Mouse (Mus musculus): ENCODE measurements around the gene Xdh. TPM values are rescaled to one million over a fixed set of nuclear protein-coding genes. Genes with fewer than 3 reads are reported as not detected.

Gene Xdh
- polyA plus RNA-seq, 1 experiment: 15.6 TPM

DNA sequence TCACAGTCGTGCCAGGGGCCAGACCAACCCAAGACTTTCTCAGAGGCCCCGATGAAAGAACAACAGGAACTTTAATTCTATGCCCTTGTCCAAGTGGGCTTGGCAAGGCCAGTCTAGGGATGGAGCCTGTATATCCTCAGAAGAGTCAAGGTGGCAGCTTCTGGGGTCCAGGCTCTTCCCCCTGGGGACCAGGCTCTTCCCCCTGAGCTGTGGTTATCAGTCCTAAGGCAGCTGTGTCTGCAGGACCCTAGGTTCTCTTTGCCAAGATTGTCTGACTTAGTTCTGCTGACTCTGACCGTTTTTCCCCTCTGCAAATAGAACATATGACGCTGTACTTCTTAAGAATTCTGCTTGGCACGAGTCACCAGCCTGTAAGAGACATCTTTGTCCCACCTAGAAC lies 5.3 kb downstream of the Xdh start:
- no peaks in the 10 kb centered on the region for H3K27me3 ChIP-seq (ENCODE audit: control insufficient read depth, insufficient read depth, low read length)
- no peak overlapping the region for H3K27ac ChIP-seq (ENCODE audit: insufficient read depth, low read length)
- TF ChIP-seq CTCF (IDR thresholded peaks at IDR 0.05; ENCODE audit: extremely low read depth, insufficient read depth, insufficient read length, insufficient replicate concordance): no peak
- no peak for TF ChIP-seq POLR2A (IDR thresholded peaks at IDR 0.05; ENCODE audit: low read depth, low read length)
- no peaks in the 10 kb centered on the region for H3K36me3 ChIP-seq (ENCODE audit: control insufficient read depth, insufficient read depth, low read length)
- H3K4me1 ChIP-seq (ENCODE audit: control insufficient read depth, insufficient read depth, insufficient read length): peaks cover 12% of the 10 kb centered on the region; the same call in 1 of the 2 replicates
- DNase-seq (ENCODE audit: low read depth in 1 of 2, low spot score in 2 of 2): no peak
- 83% methylated on average over 5 of the region's 5 CpGs for WGBS
- H3K4me3 ChIP-seq (ENCODE audit: extremely low read depth, insufficient read depth, insufficient read length): no peak overlapping the region

DNA sequence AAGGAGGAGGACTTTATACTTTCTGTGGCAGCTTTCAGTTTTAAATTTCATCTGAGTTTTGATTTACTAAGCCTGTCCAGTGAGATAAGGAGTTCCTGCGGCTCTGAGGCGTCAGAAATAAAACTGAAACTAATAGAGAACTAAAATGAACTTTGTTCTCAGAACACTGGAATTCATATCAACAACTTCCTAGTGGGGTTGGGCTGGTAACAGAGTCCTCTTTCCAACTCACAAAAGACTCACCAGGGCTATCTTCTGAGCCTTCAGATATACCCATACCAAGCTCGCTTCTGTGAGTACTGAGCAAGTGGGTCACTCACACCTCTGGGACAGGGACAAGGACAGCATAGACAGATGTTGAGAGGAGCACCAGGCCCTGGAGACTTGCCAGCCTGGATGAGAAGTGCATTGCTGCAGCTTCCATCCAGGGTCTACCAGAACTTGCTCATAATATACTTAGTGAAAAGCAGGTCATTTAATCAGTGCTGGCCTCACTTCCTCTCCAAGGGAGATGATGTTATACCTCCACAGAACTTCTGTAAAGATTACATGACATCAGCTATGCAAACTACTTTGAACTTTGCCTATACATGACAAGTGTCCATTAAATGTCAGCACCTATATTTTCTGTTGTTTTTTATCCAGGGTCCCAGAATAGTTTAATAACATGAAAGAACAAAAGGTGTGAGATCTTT lies 7.6 kb downstream of the Xdh start:
- Histone ChIP-seq H3K27me3 (ENCODE audit: control insufficient read depth, insufficient read depth, low read length) (no peaks in the 10 kb centered on the region), H3K36me3 (ENCODE audit: control insufficient read depth, insufficient read depth, low read length) (no peaks in the 10 kb centered on the region), H3K27ac (ENCODE audit: insufficient read depth, low read length) (peak overlapping the region; percentile 81), H3K4me3 (ENCODE audit: extremely low read depth, insufficient read depth, insufficient read length) (no peak overlapping the region; the same call in 1 of the 2 replicates), H3K4me1 (ENCODE audit: control insufficient read depth, insufficient read depth, insufficient read length) (peaks cover 8% of the 10 kb centered on the region; the same call in 1 of the 2 replicates)
- DNase-seq (ENCODE audit: low read depth in 1 of 2, low spot score in 2 of 2): no peak
- no peak for TF ChIP-seq CTCF (IDR thresholded peaks at IDR 0.05; ENCODE audit: extremely low read depth, insufficient read depth, insufficient read length, insufficient replicate concordance)
- no peak for TF ChIP-seq POLR2A (IDR thresholded peaks at IDR 0.05; ENCODE audit: low read depth, low read length)
- 20% methylated on average over 3 of the region's 3 CpGs for WGBS

DNA sequence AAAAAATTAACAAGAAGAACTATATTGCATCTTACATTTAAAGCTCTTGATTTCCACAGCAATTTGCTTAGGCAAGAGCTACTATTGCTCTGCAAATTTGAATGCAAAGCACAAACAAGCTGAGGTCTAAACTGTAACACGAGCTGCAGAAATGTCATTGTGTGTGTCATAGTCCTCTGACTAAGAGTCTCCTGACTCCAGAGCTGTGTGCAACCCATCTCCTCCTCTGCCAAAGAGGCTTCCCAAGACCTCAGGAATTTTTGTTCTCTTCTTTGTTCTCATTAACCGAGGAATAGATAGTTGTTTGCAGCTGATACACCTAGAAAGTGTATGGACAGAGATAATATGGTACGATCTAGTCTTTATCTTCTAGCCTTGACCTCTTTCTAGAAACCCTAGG lies 8.2 kb downstream of the Xdh start:
- no peak overlapping the region; the same call in 1 of the 2 replicates for H3K4me3 ChIP-seq (ENCODE audit: extremely low read depth, insufficient read depth, insufficient read length)

DNA sequence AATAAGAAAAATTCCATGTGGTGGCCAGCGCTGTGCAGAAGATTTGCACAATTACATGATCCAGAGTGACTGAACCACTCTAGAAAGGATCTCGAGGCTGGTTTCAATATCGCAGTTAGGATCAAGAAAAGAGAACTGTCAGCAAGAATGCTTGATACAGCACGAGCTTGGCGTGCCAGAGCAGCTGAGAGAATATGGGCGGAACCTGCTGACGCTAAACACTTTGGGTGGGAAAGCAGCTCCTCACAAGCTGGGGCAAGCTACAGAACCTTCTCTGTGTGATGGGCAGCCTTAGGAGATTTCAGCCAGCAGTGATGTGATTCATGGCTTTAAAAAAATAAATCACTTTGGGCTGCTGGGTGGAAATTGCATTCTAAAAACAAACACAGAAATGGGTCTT lies 12.9 kb downstream of the Xdh start:
- DNase-seq (ENCODE audit: low read depth in 1 of 2, low spot score in 2 of 2): no peak
- WGBS: 68% methylated on average over 7 of the region's 7 CpGs
- H3K4me3 ChIP-seq (ENCODE audit: extremely low read depth, insufficient read depth, insufficient read length): no peak overlapping the region
- no peak overlapping the region for H3K27ac ChIP-seq (ENCODE audit: insufficient read depth, low read length)
- H3K4me1 ChIP-seq (ENCODE audit: control insufficient read depth, insufficient read depth, insufficient read length): peaks cover 4% of the 10 kb centered on the region; the same call in 1 of the 2 replicates
- no peaks in the 10 kb centered on the region for H3K36me3 ChIP-seq (ENCODE audit: control insufficient read depth, insufficient read depth, low read length)
- TF ChIP-seq POLR2A (IDR thresholded peaks at IDR 0.05; ENCODE audit: low read depth, low read length) (no peak), CTCF (IDR thresholded peaks at IDR 0.05; ENCODE audit: extremely low read depth, insufficient read depth, insufficient read length, insufficient replicate concordance) (no peak)
- H3K27me3 ChIP-seq (ENCODE audit: control insufficient read depth, insufficient read depth, low read length): no peaks in the 10 kb centered on the region

More for the DNA sequence above, 8.2 kb downstream of the Xdh start:
- TF ChIP-seq CTCF (IDR thresholded peaks at IDR 0.05; ENCODE audit: extremely low read depth, insufficient read depth, insufficient read length, insufficient replicate concordance) (no peak), POLR2A (IDR thresholded peaks at IDR 0.05; ENCODE audit: low read depth, low read length) (no peak)
- 40% methylated on average over 3 of the region's 3 CpGs for WGBS
- Histone ChIP-seq H3K4me1 (ENCODE audit: control insufficient read depth, insufficient read depth, insufficient read length) (peaks cover 8% of the 10 kb centered on the region; the same call in 1 of the 2 replicates), H3K36me3 (ENCODE audit: control insufficient read depth, insufficient read depth, low read length) (no peaks in the 10 kb centered on the region), H3K27me3 (ENCODE audit: control insufficient read depth, insufficient read depth, low read length) (no peaks in the 10 kb centered on the region), H3K27ac (ENCODE audit: insufficient read depth, low read length) (no peak overlapping the region)
- no peak for DNase-seq (ENCODE audit: low read depth in 1 of 2, low spot score in 2 of 2)

DNA sequence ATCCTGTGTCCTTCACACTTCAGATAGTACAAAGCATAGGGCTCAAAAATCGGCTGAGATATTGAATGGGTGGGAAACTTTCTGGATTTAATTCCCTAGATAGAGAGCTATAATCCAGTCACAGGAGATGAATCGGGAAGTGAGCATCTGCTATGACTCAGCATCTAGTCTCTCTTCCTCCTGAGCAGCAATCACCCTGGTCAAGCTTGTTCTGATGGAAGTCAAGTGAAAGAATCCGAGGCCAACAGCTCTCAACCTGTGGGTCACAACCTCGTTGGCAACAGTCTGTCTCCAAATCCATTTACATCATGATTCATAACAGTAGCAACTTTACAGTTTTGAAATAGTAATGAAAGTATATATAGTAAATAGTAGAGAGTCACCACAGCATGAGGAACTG lies 14.8 kb downstream of the Xdh start:
- Histone ChIP-seq H3K36me3 (ENCODE audit: control insufficient read depth, insufficient read depth, low read length) (no peaks in the 10 kb centered on the region), H3K4me3 (ENCODE audit: extremely low read depth, insufficient read depth, insufficient read length) (no peak overlapping the region), H3K27ac (ENCODE audit: insufficient read depth, low read length) (no peak overlapping the region), H3K27me3 (ENCODE audit: control insufficient read depth, insufficient read depth, low read length) (no peaks in the 10 kb centered on the region), H3K4me1 (ENCODE audit: control insufficient read depth, insufficient read depth, insufficient read length) (no peaks in the 10 kb centered on the region)
- TF ChIP-seq CTCF (IDR thresholded peaks at IDR 0.05; ENCODE audit: extremely low read depth, insufficient read depth, insufficient read length, insufficient replicate concordance) (no peak), POLR2A (IDR thresholded peaks at IDR 0.05; ENCODE audit: low read depth, low read length) (no peak)
- 52% methylated on average over 4 of the region's 4 CpGs for WGBS
- DNase-seq (ENCODE audit: low read depth in 1 of 2, low spot score in 2 of 2): no peak

DNA sequence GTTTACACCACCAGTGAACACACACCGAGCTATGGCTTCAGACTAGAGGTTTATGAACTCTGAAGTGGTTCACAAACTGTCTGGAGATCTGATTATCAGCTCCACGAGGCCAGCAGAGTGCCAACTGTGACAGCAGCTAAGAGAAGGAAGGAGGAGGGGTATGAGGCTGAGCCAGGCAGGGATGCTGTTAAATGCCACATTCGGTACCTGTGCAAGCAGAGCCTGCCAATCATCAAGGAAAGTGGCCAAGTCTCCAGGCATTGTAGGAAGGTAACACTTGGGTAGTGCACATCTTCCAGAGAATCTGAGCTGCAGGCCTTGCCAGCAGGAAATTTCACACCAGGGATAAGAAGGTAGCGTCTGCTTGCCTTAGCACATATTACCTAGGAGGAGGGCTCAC lies 15.7 kb downstream of the Xdh start:
- no peak for DNase-seq (ENCODE audit: low read depth in 1 of 2, low spot score in 2 of 2)
- no peaks in the 10 kb centered on the region for H3K27me3 ChIP-seq (ENCODE audit: control insufficient read depth, insufficient read depth, low read length)
- H3K27ac ChIP-seq (ENCODE audit: insufficient read depth, low read length): no peak overlapping the region
- H3K36me3 ChIP-seq (ENCODE audit: control insufficient read depth, insufficient read depth, low read length): no peaks in the 10 kb centered on the region
- no peak overlapping the region for H3K4me3 ChIP-seq (ENCODE audit: extremely low read depth, insufficient read depth, insufficient read length)
- H3K4me1 ChIP-seq (ENCODE audit: control insufficient read depth, insufficient read depth, insufficient read length): no peaks in the 10 kb centered on the region
- WGBS: 78% methylated on average over 4 of the region's 4 CpGs
- no peak for TF ChIP-seq POLR2A (IDR thresholded peaks at IDR 0.05; ENCODE audit: low read depth, low read length)
- TF ChIP-seq CTCF (IDR thresholded peaks at IDR 0.05; ENCODE audit: extremely low read depth, insufficient read depth, insufficient read length, insufficient replicate concordance): no peak

DNA sequence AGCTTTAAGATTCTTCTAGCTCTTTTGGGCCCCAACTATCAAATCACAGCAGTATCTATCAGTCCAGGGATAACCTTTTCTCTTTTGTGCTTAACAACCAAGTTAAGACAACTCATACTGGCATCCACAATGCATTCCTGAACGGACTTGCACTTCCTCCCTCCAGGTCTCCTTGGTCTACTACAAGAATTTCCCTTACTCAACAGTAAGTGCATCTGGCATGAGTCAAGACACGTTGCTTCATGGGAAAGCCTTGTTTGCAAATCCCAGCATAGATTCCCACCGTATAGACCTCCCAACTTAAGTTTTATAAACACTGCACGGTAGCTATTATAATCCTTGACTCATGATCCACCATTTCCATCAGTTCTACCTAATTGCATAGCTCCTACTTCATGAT lies 16.4 kb downstream of the Xdh start:
- DNase-seq (ENCODE audit: low read depth in 1 of 2, low spot score in 2 of 2): no peak
- TF ChIP-seq POLR2A (IDR thresholded peaks at IDR 0.05; ENCODE audit: low read depth, low read length) (no peak), CTCF (IDR thresholded peaks at IDR 0.05; ENCODE audit: extremely low read depth, insufficient read depth, insufficient read length, insufficient replicate concordance) (no peak)
- Histone ChIP-seq H3K4me1 (ENCODE audit: control insufficient read depth, insufficient read depth, insufficient read length) (no peaks in the 10 kb centered on the region), H3K27me3 (ENCODE audit: control insufficient read depth, insufficient read depth, low read length) (no peaks in the 10 kb centered on the region), H3K36me3 (ENCODE audit: control insufficient read depth, insufficient read depth, low read length) (no peaks in the 10 kb centered on the region), H3K27ac (ENCODE audit: insufficient read depth, low read length) (no peak overlapping the region), H3K4me3 (ENCODE audit: extremely low read depth, insufficient read depth, insufficient read length) (no peak overlapping the region)
- 86% methylated on average over 4 of the region's 4 CpGs for WGBS
